Mouse (Mus musculus) liver, adult 2 months (tissue): ENCODE results near the gene Ap3m1. TPM values are rescaled to one million over a fixed set of nuclear protein-coding genes. Genes with fewer than 3 reads are reported as not detected.
A peak's percentile ranks its signal among the peaks of the same experiment; 100 is the strongest.

ENCODE experiments used
- DNase-seq: peaks from one replicate; pipeline ENCODE4 v3.0.0-alpha.2; 2011; ENCODE audit warnings: low read depth, low spot score; ENCODE audit errors: extremely low read depth
- H3K27ac ChIP-seq: fragments of 200-500 bp; replicated peaks from 2 replicates; pipeline ENCODE4 v1.5.1; 2012; ENCODE audit warnings: low read depth, mild to moderate bottlenecking, control low read depth, inconsistent platforms, low read length; ENCODE audit not compliant: insufficient read depth
- H3K27me3 ChIP-seq: fragments of 200-500 bp; 2 replicates; pipeline ENCODE4 v1.6.1; 2012; ENCODE audit warnings: mild to moderate bottlenecking, moderate library complexity, low read length, inconsistent platforms; ENCODE audit not compliant: control insufficient read depth, insufficient read depth
- H3K36me3 ChIP-seq: fragments of 200-500 bp; 2 replicates; pipeline ENCODE4 v1.6.1; 2012; ENCODE audit warnings: low read length, inconsistent platforms; ENCODE audit not compliant: control insufficient read depth, insufficient read depth
- H3K4me1 ChIP-seq: fragments of 200-500 bp; 2 replicates; pipeline ENCODE4 v1.6.1; 2011; ENCODE audit warnings: low read length; ENCODE audit not compliant: control insufficient read depth, insufficient read depth
- H3K4me3 ChIP-seq: fragments of 200-500 bp; 2 replicates; pipeline ENCODE4 v1.5.1; 2011; ENCODE audit warnings: low read depth, mild to moderate bottlenecking, control low read depth, low read length, moderate library complexity; ENCODE audit not compliant: insufficient read depth
- H3K79me2 ChIP-seq: fragments of 200-500 bp; 2 replicates; pipeline ENCODE4 v1.6.1; 2012; ENCODE audit warnings: inconsistent platforms, mild to moderate bottlenecking, low read length, moderate library complexity; ENCODE audit not compliant: control insufficient read depth, insufficient read depth
- H3K9ac ChIP-seq: fragments of 200-500 bp; 2 replicates; pipeline ENCODE4 v1.6.1; 2012; ENCODE audit warnings: low read depth, mild to moderate bottlenecking, control low read depth, inconsistent platforms, low read length
- CTCF ChIP-seq: fragments of 200-500 bp; IDR thresholded peaks from 2 replicates; pipeline ENCODE4 v1.5.1; 2011; ENCODE audit warnings: low read depth, low read length, control low read depth
- POLR2A ChIP-seq: fragments of 200-500 bp; IDR thresholded peaks from 2 replicates; pipeline ENCODE4 v1.6.1; 2011; ENCODE audit warnings: low read length, control low read depth; ENCODE audit not compliant: insufficient read depth; ENCODE audit errors: extremely low read depth
- WGBS: fragments of 180-500 bp; shearing (Covaris S2); methylation state at CpG from one replicate; pipeline ENCODE4 v1.1.7; 2018; 5-methylcytosine and 5-hydroxymethylcytosine counted together
- polyA plus RNA-seq: library from polyadenylated mRNA; depleted of rRNA; stranded (reverse); fragments of >200 nt; gene quantifications from 2 replicates; pipeline ENCODE4 v1.2.3, GENCODE M21; 2012
- total RNA-seq: library from RNA; depleted of rRNA; stranded (reverse); fragments of >200 nt; gene quantifications from 2 replicates; pipeline ENCODE4 v1.2.3, GENCODE M21; 2014

Gene Ap3m1
- total and polyA plus RNA-seq, 2 experiments, result 44.8 to 126 TPM

GRCm38 (mm10) chr14:21039077-21039476 is 13.2 kb downstream of the Ap3m1 start:
- H3K27me3 ChIP-seq, result no peaks in the 10 kb centered on the region
- H3K36me3 ChIP-seq, result peaks cover 70% of the 10 kb centered on the region
- no peak overlapping the region for H3K27ac ChIP-seq
- H3K9ac ChIP-seq, result no peak overlapping the region
- no peak overlapping the region for H3K4me3 ChIP-seq
- DNase-seq, result no peak
- H3K4me1 ChIP-seq, result peaks cover 6% of the 10 kb centered on the region; the same call in 1 of the 2 replicates
- WGBS, result 78% methylated on average over 12 of the region's 12 CpGs
- H3K79me2 ChIP-seq, result no peaks in the 10 kb centered on the region
- TF ChIP-seq CTCF, result no peak
- TF ChIP-seq POLR2A, result no peak

GRCm38 (mm10) chr14:21034791-21035190 is 17.5 kb downstream of the Ap3m1 start:
- H3K27ac ChIP-seq, result no peak overlapping the region
- no peak overlapping the region for H3K9ac ChIP-seq
- peaks cover 8% of the 10 kb centered on the region; the same call in 1 of the 2 replicates for H3K4me1 ChIP-seq
- no peaks in the 10 kb centered on the region for H3K27me3 ChIP-seq
- TF ChIP-seq CTCF (no peak), POLR2A (no peak)
- WGBS, result 90% methylated on average over 3 of the region's 3 CpGs
- DNase-seq, result no peak
- H3K79me2 ChIP-seq, result no peaks in the 10 kb centered on the region
- peaks cover 82% of the 10 kb centered on the region for H3K36me3 ChIP-seq
- no peak overlapping the region for H3K4me3 ChIP-seq

GRCm38 (mm10) chr14:21034271-21034670 is 18.0 kb downstream of the Ap3m1 start:
- WGBS, result 54% methylated on average over 4 of the region's 4 CpGs
- no peak for TF ChIP-seq POLR2A
- TF ChIP-seq CTCF, result no peak
- DNase-seq, result no peak

GRCm38 (mm10) chr14:21031783-21032511 is 20.4 kb downstream of the Ap3m1 start:
- Histone ChIP-seq H3K27me3 (no peaks in the 10 kb centered on the region), H3K9ac (no peak overlapping the region), H3K4me3 (no peak overlapping the region), H3K27ac (peak overlapping the region; percentile 78), H3K4me1 (peaks cover 8% of the 10 kb centered on the region; the same call in 1 of the 2 replicates), H3K36me3 (peaks cover 71% of the 10 kb centered on the region), H3K79me2 (no peaks in the 10 kb centered on the region)
- DNase-seq, result peak; percentile 63
- WGBS, result 72% methylated on average over 6 of the region's 6 CpGs
- TF ChIP-seq CTCF, result no peak

More at GRCm38 (mm10) chr14:21034271-21034670, 18.0 kb downstream of the Ap3m1 start:
- no peaks in the 10 kb centered on the region for H3K79me2 ChIP-seq
- H3K27me3 ChIP-seq, result no peaks in the 10 kb centered on the region
- no peak overlapping the region for H3K9ac ChIP-seq
- peak overlapping the region; percentile 61 for H3K27ac ChIP-seq
- H3K4me3 ChIP-seq, result no peak overlapping the region
- peaks cover 81% of the 10 kb centered on the region for H3K36me3 ChIP-seq
- H3K4me1 ChIP-seq, result peaks cover 8% of the 10 kb centered on the region; the same call in 1 of the 2 replicates

- no peak overlapping the region for H3K27ac ChIP-seq
- peaks cover 3% of the 10 kb centered on the region; the same call in 1 of the 2 replicates for H3K4me1 ChIP-seq
- no peak for TF ChIP-seq CTCF
- no peak for TF ChIP-seq POLR2A
- H3K79me2 ChIP-seq, result no peaks in the 10 kb centered on the region
- WGBS, result 87% methylated on average over 11 of the region's 11 CpGs
- H3K4me3 ChIP-seq, result no peak overlapping the region
- peaks cover 64% of the 10 kb centered on the region for H3K36me3 ChIP-seq
- H3K27me3 ChIP-seq, result no peaks in the 10 kb centered on the region
- H3K9ac ChIP-seq, result no peak overlapping the region
- DNase-seq, result no peak
These were observed 23.2 kb downstream of the Ap3m1 start for GRCm38 (mm10) chr14:21029025-21029659.

GRCm38 (mm10) chr14:21027542-21027941 is 24.8 kb downstream of the Ap3m1 start:
- Histone ChIP-seq H3K27me3 (no peaks in the 10 kb centered on the region), H3K79me2 (no peaks in the 10 kb centered on the region), H3K4me3 (no peak overlapping the region), H3K36me3 (peaks cover 58% of the 10 kb centered on the region), H3K4me1 (no peaks in the 10 kb centered on the region), H3K9ac (no peak overlapping the region), H3K27ac (no peak overlapping the region)
- no peak for DNase-seq
- TF ChIP-seq CTCF (no peak), POLR2A (no peak)
